Mouse (Mus musculus) urinary bladder, postnatal 10 days (tissue): ENCODE measurements around the gene Themis3.
"Not testable (repeated sequence)": the region's sequence is repeated elsewhere in the genome, so short reads cannot be mapped to it uniquely, and the experiment has no call there.

Experiments
- DNase-seq: peaks from one replicate; pipeline ENCODE4 v3.0.0; 2022; ENCODE audit warnings: low spot score

Themis3 gene

DNA sequence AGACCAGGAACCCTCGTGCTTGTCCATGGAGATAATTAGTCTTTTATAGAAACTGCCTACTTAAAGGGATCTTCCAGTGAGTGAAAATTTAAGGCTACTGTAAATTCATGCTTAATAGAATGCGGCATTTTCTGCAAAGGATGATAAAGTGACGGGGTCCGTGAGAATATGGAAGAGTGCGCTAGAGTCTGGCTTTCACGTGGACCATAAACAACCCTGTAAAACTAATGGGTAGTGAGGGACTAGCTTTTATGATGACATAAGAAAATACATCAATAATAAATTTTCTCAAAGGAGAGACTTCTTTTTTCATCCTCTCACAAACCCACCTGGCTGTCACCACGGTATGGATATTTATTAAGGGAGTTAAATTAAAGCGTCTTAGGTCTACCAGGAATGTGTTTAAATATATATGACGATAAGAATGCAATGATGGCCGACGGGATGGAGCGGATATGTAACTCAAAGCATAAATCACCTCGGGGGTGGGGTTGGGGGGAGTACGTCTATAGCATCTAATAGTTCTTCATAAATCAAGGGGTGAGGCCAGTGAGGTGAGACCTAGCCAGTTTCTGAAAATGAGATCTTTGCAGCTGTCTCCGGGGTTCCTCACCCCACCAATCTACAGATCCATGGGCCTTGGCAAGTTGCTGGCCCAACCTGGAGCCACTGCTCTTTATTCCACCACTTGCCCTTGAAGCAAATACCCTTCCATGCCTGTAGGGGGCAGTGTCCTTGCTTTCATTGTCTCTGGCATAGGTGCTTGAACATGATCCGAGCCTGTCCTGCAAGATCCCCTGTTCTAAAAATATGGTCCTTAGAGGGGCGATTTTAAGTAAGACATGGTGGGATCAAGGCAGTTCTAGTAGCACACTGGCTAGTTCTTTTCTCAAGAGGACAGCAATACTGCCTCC is 35.8 kb downstream of the Themis3 start:
- no peak for DNase-seq

DNA sequence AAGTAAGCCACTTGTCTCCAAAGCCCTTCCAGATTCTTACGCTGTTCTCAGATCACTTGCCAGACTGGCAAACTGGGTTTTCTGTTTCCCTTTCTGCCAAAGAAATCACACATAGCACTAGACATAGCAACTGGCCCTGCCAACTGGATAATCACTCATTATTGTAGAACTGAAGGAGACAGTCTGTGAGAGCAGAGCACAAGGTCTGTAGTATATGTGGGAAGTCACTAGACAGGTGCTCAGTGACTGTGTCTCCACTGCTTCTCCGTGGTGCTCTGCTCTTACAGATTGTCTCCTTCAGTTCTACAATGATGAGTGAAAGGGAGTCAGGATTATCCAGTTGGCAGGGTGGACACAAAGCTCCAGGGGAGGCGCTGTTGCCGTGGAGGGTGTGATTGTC is 41.7 kb downstream of the Themis3 start:
- no peak for DNase-seq

DNA sequence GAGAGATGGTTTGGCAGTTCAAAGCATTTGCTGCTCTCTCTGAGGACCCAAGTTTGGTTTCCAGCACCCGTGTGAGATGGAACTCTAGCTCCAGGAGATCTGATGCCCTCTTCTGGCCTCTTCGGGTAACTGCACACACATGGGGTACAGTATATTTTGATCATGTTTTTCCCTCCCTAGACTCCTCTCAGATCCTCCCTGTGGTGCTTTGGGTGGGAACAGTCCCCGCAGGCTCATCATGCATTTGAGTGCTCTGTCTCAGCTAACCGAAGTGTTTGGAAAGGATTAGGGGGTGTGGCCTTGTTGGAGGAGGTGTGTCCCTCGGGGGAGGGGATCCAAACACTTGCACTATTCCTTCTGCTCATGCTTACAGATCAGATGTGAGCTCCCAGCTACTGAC is 43.9 kb downstream of the Themis3 start:
- no peak for DNase-seq

DNA sequence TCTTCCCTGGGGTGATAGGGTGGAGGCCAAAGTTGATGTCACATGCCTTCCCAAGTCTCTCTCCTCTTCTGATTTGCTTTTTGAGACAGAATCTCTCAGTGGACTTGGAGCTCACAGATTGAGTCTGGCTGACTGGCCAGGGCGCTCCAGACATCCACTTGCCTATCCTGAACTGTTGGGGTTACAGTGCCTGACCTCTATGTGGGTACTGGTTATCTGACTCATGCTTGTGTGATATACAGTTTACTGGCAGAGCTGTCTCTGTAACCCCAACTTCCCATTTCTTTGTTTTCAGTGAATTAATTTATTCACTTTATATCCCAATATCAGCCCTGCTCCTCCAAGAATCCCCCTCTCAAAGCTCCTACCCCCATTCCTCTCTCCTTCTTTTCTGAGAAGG is 62.1 kb downstream of the Themis3 start:
- no peak for DNase-seq

DNA sequence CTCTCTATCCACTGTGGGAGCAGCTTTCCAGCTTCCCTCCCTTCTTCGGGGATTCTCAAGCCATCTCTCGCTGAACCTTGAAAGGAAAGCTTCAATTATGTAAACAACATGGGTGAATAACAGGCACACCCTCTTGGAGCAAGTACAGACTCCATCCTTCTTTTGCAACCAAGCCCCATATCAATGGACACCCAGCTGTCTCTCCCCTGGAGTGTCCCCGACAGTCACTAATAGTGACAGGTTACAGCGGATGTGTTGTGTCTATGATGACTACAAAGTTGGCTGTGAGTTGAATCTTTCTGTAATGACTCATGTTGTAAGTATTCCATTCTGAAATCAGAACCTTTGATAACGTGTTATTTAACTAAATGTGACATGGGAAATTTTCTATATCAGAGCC is 71.0 kb downstream of the Themis3 start:
- no peak for DNase-seq

DNA sequence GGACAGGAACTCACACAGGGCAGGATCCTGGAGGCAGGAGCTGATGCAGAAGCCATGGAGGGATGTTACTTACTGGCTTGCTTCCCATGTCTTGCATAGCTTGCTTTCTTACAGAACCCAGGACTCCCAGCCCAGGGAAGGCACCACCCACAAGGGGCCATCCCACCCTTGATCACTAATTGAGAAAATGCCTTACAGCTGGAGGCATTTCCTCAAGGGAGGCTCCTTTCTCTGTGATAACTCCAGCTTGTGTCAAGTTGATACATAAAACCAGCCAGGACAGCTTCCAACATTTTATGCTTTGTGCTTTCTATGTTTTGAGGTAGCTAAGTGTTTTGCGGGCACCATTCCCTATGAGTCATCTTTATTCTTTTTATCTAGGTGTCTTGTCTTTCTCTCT is 71.8 kb downstream of the Themis3 start:
- DNase-seq, result not testable (repeated sequence)

DNA sequence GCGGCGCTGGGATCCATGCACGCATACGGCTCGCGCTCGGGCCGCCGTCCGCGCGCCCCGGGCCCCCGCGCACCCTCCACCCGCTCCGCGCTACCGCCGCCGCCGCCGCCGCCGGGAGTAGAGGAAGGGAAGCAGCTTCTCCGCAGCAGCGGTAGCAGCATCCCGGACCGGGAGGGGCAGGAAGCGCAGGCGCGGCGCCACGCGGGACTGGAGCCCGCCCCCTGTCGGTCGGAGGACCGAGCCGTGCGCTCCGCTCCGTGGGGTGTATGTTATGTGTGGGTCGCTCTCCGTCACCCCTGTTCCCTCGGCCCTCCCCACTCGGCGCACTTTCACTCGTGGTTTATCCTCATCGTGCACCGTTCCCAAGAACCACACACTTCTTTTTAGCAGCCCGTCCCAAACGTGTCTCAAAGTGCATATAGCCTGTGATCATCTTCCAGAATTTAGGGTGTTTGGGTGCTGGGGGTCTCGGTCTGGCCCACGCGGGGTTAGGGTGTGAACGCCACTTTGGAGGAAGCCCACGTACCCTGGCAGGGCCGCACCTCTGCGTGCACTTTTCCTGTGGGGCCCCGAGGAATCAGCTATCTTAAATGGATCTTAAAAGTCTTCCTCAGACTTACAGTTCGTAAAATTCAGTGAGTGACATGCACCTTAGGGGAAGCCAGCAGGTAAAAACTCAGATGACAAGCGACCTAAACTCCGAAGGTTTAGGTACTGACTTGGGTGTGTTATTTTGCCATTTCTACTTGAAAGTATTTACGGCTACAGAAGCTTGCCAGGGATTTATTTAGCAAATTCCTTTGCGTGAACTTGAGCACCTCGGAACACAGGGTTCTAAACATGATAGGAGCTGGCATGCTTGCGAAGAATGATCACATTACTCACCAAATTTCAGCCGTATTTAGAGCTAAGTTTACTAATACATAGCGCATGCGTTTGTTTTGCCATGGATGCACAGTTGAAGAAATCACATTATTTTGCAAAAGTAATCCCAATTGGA is 74.6 kb downstream of the Themis3 start, which contains the start of gene Rab12:
Gene Rab12, minus strand, starts transcription at position 176 of the 1,000 bp plus-strand sequence.
- DNase-seq, result peak; percentile 48

DNA sequence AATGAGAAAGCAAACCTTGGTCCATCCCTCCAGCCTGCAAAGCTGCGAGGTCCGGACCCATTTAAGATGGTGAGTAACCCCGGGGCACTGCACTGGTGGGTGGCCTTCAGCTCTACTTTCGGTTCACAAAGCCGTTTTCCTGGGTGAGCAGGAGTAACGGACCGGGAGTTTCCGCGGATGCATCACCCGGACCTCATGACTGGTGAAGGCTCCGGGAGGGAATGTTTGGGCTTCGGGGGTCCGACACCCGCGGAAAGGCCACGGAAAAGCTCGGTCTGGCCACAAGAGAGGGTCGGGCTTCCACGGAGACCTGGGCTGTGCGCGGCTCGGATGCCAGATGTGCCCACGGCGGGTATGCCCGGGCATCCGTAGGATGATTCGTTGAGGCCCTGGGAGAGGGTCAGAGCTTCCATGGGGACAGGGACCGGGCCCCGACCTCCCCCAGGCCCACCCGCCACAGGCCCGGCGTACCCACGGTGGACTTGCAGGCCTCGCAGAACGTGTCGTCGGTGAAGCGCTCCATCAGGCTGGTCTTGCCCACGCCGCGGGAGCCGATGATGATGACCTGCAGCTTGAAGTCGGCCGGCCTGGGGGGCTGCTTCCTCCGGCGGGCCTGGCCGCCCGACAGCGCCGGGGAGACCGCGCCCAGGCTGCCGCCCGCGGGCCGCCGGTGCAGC is 75.4 kb downstream of the Themis3 start:
- DNase-seq, result no peak

DNA sequence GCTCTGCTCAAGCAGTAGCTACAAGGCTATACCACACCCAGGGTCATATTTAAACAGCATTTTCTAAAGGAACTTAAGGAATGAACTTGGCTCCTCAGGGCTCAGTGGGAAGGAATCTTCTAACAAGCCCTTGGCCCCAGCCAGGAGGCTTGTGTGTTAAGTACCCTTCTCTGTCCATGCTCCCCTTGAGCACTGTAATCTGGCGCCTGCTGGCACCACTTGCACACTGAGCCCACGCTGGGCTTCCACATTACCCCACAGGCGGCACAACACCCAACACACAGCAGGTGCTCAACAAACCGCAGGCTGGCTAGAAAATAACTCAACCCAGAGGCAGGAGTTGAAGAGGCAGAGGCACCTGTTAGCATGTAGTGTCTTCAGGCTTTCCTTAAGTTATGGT is 77.5 kb downstream of the Themis3 start:
- no peak for DNase-seq

DNA sequence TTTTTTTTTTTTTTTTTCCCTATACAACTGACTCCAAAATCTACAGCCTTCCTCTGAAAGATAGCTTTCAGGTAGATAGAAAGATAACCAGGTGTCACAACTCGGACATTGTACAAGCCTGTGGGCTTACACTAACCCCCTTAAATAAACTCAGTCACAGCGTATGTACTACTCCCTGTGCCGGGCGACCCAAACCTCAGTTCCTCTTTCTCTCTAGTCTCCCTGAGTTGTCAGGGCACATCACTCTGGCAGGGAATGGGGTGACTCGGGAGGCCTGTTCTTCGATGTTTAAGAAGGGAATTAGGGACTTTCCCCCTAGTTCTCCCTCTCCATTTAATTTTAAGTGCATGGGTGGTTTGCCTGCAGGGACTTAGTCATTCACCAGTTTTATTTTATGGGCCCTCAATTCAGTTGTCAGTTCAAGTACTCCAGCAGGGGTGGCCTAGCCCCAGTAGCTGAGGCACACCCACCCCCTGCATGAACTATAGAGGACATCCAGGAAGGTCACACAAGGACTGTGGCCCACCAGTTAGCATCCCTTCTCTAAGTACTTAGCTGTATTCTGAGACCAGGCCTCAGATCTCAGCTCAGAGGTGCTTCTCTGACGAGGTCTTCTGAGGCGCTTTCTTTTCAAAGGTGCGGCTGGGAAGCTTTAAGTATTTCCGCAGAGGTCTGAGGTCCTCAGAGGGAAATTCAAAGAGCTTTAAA is 80.0 kb downstream of the Themis3 start:
- DNase-seq, result no peak

DNA sequence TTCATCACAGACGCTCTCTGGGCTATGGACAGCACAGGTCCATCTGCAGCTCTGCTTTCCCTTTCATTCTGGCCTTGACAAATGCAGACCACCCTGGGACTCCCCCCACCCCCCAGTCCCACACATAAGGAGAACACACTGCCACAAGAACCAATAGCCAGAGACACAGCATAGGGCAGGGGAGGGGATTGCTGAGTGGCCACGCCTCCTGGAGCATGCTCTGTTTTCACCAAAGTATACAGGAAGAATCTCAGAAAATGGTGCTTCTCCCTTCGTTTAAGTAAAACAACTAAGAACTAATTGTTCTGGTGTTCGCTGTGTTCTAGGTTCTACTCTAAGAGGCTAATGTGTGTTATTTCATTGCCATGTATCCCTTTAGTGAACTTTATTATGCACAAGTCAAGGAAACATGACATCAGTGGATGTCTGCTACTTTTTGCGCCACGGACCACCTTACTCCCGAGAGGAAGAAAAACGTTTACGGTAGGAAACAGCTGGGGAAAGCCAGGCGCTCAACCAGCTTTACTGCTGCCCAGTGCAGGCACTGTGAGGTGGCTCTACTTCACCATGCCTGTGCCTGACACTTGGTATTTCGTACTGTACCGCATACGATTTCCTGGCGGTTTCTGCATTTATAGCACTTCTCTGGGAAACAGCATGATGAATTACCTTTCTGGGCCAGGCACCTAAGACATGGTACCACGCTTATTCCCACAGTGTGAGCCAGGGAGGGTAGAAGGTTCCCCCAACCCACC is 82.0 kb downstream of the Themis3 start:
- DNase-seq, result no peak

DNA sequence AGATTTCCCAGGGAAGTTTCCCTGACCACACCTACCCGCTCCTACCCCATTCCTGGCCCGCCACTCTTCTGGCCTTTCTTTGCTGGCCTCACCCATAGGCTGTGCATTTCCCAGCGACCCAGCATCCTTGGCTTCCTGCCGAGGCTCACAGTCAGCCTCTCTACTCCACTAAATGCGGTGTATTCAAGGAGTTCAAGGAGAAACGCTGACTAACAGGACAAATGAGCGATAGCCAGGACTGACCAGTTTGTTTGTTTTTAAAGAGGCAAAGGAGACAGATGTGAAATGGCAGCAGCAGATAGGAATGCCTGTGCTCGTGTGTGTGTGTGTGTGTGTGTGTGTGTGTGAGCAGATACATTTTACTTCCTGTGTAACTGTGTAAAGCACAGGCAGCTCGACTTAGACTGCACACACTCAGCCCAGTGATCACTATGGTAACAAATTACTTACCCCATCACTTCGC is 84.2 kb downstream of the Themis3 start:
- no peak for DNase-seq

DNA sequence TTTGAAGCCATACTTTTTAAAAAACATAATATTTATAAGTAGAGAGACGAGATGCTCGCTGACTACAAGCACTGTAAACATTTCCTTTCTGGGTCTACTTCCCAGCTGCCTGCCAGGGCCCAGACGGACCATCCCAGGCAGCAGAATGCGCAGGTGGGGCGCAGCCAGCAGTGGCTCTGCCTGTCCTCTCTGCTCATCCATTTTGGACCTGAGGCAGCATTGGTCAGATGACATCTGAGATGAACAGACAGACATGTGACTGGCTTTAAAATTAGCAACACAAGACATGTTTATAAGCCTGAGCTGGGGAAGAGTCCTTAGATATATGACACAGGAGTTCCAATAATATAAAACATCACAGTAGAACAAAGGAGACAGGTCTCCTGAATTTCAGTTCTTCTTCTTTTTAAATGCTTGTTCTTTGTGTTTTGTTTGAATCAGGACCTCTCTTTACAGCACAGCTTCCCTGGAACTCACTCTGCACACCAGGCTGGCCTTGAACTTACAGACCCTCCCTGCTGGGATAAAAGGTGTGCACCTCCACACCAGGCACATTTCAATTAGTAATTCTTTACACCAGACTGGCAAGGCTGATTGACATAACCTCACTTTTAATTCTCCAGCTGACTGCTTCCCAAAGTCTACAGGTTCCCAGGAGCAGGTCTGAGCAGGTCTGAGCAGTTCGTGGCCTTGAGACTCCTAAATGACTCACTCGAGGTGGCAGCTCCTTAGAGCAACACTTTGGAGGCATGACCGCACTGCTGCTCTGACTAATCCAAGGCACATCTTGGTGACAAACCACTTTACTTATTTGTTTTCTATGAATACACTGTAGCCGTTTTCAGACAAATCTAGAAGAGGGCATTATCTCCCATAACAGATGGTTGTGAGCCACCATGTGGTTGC is 87.1 kb downstream of the Themis3 start:
- DNase-seq, result no peak

DNA sequence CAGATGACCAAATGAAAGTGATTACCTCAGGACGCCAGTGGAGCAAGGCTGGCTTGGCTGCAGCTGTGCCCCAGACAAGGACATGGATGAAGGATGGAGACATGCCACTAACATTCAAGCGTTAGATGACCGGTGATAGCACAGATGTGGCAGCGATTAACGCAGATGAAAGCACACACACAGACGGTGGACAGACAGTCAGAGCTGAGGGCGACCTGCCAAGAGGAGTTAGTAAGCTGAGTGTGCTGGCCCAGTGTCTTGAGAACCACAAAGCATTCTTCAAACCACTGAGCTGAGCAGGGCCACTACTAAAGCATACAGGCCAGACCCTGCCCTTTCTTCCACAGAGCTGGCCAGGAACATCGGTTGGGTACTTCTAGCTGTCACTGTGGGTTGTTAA is 89.5 kb downstream of the Themis3 start:
- no peak for DNase-seq
